Mouse (Mus musculus) right cerebral cortex, postnatal 10 days (tissue): ENCODE data around the gene Gdap1l1.

Experiments
- DNase-seq, 2 experiments: peaks; one replicate each; pipeline ENCODE4 v3.0.0; 2021; ENCODE audit warnings: low spot score in 2 of 2

Gene Gdap1l1

DNA sequence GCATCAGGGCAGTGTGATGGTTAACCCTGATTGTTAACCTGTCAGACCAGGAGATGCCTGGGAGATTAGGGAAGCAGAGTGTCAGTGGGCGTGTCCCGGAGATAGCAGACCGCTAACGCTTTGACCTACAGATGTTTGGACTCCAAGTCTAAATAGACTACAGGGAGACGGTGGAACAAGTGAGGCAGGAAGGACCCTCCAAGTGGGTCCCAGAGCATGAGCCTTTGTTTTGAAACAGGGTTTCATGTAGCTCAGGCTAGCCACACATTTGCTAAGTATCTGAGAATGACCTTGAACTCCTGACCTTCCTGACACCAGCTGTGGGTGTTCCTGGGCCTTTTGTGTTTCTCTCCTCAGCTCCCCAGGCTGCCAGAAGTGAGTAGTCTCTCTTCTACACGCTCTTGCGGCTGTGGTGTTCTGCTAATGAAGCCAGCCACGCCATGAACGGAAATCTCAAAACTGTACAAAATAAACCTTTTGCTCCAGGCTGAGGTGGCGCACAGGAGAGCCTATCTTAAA, 25.0 kb downstream of the Gdap1l1 start:
- DNase-seq = no peak

DNA sequence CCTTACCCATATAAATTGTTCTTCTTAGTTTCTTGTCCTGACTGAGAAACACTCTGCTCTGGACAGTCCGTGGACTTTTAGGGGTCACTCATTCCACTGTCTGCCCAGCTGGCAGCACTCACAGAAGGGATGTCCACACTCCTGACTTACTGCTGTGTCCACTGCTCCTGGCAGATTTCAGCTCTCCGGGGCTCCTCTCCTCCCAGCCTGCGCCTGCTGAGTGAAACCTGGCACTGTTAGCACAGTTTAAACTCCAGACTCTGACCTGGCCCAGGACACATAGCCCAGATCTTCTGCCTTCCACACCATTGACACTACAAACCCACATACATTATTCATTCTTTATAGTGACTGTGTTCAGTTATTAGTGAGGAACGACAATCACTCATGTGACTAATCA, 25.7 kb downstream of the Gdap1l1 start:
- no peak for DNase-seq

DNA sequence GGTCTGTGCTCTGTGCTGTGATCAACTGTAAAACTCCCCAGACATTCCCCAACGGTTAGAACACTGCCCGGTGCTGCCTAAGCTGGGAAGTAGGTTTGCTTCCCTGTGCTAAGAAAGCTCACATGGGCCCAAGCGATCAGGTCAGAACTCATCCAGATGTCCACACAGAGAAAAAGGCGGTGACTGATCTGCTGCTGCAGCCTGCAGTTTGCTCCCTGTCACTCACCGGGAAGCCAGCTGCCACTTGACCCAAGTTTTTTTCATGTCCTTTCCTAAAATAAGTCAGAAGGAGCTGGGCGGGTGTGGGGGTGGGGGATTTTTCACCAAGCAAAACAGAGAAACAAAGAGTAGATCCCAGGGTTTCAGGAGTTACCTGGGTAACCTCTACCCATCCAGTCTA, 26.3 kb downstream of the Gdap1l1 start:
- DNase-seq = no peak

DNA sequence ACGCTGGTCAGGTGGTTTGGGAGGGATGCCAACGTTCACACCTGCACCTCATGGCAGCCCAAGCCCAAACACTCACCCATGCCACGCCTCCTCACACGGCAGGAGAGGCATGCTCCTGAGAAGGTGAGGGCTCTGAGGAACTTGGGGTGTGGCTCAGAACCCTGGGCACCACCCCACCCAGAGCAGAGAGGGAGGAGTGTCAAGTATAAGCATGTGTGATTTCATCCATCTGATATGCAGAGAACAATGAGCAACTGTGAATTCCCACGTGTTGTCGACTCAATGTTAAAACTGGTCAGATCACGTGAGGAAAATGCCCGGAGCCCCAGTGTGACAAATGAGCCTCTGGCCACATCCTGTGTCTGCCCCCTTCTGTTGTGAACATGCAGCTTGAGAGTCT, 28.5 kb downstream of the Gdap1l1 start:
- DNase-seq = no peak

DNA sequence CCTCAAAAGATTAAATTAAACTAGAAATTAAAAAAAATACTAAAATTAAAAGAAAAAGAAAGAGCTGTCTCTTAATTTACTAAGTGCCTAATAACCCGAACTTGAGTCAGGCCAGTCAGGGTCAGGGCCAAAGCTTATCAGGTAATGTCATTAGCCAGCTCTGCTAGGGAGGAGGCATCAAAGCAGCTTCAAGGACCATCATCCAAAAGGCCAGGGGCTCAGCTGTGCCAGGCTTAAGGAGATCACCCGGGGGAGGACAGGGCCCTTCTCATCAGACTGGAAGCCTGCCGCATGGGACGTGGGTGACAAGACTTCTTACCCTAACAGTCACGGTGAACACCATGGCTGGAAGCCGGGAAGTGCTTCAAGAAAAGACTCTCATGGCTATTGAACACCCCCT, 29.3 kb downstream of the Gdap1l1 start:
- DNase-seq = no peak

DNA sequence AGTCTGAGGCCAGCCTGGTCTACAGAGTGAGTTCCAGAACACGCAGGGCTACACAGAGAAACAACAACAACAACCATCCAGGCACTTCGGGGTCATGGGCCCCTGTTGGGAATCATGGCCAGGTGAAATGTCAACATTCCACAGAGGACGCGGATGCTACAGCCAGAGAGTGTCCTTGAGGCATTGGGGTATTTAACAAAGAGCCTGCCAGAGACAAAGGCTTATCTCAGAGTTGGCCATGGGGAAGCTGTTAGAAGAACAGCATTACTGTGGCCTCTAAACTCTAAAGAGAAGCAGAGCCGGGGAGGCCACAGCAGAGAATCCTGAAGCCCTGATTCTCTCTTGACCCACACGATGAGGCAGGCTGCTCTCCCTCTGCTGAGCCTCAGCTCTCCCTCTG, 30.6 kb downstream of the Gdap1l1 start:
- no peak for DNase-seq

DNA sequence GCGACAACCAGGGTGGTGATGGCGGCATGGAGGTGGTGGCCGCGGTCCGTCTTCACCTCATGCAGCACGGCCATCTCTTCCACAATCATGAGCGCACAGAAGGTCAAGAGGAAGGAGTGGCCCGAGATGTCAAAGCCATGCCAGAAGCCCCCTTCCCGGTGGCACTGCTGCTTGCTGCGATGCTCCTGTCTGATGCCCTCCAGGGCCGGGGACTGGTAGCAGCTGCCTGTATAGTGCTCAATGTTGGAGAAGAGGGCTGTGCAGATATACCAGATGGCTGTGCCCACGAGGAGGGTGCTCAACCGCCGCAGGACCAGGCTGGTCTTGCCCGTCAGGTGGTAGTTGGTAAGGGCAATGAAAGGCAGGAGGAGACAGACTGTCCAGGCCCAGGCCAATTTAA, 31.4 kb downstream of the Gdap1l1 start:
- no peak for DNase-seq

DNA sequence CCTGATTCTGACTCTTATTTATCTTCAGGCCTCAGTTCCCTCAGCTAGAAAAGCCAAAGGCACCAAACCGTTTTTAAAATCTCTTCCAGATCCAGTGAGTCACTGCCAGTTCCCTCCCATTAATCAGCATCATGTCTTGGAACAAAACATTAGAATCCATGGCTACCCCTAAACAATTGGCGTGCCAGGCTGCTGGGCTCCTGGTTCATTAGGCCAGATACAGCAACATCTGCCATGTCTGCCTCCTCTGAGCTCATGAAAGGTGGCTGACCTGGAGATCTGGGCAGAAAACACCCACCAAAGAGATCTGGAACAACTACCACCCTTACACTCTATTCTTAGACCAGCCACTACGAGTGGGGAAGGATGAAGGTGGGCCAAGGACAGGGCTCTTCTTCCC, 32.9 kb downstream of the Gdap1l1 start:
- no peak for DNase-seq

DNA sequence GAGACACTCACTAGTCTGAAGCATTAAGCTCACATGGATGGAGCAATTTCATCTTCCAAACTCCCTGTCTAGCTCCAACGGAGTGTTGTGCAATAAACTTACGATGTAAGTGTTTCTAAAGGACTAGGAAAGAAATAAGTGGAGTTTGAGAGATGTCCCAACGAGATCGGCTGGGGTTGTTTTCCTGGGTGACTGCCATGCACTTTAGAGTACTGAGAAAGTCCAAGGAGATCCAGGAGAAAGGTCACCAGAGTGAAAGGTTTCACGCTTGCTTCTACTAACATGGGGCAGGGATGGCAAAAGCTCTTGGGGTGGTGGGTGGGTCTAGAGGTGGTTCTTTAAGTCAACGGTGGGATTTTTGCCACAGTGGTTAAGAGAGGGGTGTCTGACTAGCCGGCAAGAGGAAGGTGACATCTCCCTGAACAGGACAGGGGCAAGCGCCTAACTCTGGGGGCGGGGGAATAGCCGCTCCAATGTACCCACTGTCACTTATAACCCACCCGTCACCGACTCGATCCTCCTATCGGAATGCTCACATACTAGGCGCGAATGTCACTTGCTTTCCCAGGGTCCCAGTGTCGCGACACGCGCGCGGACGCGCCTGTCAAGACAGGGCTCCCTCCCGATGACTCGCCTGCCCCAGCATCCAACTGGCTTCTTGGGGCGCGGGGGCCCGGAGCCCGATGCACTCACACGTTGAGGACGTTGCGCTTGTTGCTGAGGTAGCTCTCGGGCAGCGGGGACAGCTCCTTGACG, 33.6 kb downstream of the Gdap1l1 start:
- no peak for DNase-seq

DNA sequence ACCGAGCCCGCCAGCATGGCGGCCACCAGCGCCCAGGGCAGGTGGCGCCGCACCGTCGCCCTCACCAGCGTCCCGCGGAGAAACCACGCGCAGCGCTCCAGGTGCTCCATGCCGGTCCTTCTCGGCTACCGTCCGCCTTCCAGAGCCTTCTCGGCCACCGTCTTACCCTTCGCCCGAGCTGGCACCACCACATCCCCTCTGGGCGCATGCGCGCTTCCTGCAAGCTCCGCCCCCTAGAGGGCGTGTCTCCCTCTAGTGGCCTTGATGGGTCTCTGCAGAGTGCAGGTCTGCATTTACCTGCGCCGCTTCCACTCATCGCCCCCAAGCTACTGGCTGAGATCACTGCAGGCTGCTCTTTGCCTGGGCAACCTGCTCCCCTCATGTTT, 34.2 kb downstream of the Gdap1l1 start, which contains the start of gene Fitm2:
Gene Fitm2 (minus strand): TSS at position 164 of the 386 bp plus-strand sequence.
- DNase-seq = peak; percentile 97 to 98

DNA sequence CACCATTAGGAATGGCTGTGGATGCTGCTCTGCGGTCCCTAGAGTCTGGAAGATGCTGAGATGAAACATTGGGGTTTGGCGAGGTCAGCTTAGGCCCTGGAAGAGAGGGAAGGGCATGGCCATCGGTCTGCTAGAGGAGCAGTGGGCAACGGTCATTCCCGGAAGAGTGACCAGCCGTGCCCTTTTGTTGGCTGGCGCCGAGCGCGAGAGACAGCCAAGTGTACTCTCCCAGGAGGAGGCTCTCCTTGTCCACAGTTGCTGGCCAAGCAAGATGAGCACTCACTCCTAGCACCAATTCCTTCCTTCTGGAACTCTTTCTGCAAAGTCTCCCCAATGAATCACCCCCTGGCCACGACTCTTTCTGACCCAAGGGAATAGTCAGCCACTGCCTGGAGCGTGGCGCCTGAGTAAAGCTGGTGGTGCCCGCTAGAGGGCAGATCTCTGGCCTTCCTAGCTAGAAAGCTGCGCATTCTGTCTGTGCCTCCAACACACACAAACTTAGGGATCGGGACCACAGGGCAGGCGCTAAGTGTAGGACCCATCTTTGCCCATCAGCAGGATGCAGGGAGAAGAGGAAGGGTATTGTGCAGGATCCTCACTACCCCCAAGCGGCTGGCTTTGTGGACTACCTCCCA, 42.0 kb downstream of the Gdap1l1 start:
- DNase-seq = no peak

DNA sequence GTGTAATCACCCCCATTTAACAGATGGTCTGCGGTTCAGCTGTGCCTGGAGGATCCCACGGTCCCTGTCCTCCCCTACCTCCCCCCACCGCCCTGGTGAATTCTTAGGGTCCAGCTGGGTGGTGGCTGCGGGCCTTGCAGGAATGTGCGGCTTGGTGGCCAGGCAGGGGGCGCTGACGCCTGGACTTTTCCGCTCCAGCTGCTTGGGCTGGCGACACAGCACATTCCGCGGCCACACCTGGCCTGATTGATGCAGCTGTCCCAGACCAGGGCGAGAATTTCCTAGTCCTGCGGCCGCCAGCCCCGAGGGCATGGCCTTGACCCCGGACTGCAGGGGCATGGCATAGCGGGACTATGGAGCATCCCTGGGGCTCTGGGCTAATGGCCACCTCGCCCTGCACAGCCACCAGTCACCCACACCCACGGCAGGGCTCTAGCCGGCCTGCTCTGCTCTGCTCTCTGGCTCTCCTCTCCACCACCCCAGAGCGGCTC, 43.3 kb downstream of the Gdap1l1 start:
- no peak for DNase-seq

DNA sequence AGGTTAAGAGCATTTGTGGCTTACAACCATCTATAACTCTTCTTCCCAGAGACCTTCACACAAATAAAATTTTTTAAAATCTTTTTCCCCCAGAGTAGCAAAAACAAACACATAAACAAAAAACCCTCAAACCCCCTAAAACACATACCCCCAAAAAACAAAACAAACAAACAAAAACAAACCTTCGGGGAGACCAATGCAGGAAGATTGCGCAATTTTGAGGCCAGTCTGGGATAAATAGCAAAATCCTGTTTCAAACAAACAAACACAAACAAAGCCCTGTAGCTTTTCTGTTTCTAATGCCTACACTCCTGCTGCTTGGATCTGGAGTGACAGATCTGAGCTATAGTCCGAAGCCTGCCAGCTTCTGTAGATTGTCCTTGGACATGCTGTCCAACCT, 49.1 kb downstream of the Gdap1l1 start:
- no peak for DNase-seq

DNA sequence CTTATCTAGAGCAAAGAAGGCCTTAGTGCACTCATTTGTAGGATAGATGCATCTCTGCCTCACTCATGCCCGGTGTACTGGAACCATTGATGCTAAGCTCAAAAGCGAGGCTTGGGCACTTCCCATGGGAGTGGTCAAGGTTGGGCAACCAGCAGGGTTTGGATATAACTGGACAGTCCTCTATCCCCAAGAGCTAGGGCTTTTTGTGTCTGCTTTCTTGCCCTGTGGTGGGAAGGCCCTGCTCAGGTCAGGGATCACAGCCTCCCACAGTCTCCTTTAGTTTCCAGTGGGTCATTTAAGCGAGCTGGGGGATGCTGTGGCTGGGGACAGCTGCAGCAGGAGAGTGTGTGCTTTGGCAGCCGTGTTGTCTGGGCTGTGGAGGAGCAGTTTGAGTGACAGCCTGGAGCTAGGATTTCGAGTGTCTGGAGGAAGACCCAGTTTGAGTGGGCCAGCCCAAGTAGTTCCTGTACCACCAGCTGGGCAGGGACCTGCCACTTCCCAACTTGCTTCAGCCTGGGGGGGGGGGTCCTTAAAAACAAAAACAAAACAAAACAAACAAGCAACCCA, 51.5 kb downstream of the Gdap1l1 start:
- no peak for DNase-seq

DNA sequence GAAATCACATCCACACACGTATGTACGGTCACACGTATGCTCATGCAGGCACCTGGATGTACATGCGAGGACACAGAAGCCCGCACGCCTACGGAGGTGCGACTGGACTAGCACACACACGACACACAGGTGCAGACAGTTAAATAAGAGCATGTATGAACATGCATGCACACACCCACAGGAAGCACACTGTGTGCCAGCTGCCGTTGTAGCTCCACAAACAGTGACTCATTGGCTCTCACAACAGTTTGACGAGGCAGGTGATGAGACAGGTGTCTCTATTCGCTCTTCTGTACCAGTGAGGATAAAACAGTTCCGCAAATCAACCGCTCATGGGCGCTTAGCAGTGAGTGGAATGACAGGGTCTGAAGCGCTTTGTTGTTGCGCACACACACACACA, 52.4 kb downstream of the Gdap1l1 start:
- DNase-seq = no peak

DNA sequence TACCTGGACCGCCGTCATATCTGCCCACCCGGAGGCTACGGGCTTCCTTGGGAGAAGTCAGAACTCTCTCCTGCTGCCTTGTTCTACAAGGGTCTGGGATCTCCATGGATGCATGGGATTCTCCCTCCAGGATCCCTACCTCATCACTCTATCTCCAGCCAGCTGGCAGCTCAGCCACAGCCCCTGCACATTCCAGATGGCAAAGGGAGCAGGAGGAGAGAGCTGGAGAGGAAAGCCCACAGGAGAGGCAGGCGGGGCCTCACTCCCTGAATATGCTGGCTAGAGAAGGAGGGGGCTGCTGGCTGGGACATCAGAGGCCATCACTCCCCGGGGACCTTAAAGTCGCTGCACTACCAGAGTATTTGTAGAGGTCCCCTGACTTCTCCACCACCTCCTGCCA, 53.1 kb downstream of the Gdap1l1 start:
- peak in 1 of 2 experiments; percentile 38 for DNase-seq

DNA sequence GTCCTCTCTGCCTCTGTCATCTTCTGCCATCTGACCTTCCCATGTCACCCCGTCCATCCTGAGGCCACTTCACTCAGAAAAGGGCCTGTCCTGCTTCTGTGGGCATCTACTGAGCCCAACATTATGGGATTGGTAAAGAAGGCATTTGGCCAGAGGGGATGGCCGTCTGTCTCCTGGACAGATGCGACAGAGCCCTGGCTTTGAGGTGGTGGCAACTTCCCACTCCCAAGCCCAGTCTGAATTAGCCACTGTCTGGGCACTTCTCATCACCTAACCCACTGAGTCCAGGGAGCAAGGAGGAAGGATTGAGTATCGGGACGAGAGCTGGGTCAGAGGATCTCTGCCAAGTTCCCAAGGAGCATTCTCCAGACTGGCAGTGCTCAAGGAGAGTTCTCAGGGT, 53.7 kb downstream of the Gdap1l1 start, which contains the start of gene R3hdml:
Gene R3hdml (plus strand): TSS at position 301 of the 400 bp plus-strand sequence.
- no peak for DNase-seq

DNA sequence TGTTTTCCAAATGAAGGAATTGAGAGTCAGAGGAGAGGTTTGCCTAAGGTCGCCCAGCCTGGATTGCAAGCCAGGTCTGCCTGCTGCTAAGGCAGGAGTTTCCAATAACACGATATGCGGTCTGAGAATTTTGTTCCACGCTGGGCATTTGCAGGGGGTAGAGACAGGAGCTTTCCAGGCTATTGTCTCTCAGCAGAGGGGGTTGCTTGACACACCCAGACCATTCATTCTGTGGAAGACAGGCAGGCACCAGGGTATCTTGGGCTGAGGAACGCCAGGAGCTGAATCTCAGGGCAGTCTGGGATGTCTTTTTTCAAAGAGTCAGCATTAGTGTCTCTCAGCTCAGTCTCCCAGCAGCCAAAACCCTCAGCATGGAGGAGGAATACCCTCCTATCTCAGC, 54.8 kb downstream of the Gdap1l1 start:
- no peak for DNase-seq

DNA sequence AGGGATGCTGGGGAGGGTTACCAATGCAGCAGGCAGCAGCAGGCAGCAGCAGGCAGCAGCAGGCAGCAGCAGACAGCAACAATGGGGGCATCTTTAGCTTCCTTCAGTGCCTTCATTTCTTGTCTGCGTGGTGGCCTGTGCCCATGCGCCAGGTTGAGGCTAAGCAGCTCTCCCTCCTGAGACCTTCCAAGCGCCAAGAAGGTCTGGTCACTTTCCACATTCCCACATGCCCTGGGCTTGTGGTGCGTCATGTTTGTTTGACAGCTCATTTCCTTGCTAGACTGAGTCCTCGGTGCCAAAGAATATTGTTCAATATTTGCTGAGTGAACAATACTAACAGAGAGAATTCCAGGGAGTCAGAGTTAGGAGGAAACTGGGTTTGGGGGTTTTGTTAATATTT, 55.7 kb downstream of the Gdap1l1 start:
- no peak for DNase-seq

DNA sequence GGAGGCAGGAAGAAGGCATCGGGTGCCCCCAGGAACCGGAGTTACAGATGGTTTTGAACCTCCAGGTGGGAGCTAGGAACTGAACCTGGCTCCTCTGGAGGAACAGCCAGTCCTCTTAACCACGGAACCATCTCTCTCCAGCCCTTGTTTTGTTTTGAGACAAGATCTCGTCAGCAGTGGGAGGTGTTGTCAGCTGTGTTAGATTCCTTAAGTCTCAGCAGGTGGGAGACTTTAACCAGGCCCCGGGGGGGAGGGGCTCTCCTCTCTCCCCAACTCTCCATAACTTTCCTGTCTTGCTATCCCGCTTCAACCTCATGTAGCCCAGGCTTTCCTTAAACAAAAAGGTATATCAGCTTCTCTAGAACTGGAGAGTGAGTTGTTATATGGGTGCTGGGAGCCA, 56.2 kb downstream of the Gdap1l1 start:
- no peak for DNase-seq

DNA sequence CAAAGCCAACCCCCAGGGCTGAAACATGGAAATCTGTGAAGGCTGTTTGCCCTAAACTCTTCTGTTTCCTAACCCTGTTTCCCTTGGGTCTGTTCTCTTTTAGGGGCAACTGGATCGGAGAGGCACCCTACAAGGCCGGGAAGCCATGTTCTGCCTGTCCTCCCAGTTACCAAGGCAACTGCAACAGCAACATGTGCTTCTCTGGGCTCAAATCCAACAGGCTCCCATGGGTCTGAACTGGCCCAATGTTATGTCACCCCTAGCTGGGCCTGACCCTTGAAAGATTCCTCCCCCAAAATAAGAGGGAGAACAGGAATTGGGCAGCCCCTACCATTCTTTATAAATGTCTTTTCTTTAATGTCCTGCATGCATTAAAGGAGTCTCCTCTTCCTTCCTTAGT, 63.9 kb downstream of the Gdap1l1 start:
- no peak for DNase-seq

DNA sequence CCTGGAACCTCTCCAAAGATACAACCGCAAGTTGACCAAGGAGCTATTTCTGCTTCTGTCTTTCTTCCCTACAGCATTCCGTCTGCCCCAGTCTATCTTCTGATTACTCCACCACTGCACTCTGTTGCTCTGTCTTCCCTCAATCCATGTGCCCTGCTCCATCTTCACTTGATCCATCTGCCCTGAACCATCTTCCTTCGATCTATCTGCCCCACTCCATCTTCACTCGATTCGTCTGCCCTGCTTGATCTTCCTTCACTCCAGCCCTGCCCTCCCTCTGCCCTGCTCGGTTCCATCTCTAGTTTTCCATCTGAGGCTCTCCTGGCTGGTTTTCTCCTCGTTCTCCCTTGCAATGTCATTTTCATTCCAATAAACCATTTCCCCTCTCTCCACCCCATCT, 64.9 kb downstream of the Gdap1l1 start:
- DNase-seq = no peak
